Mouse (Mus musculus) frontal cortex, postnatal 10 days (tissue): Measurements from ENCODE around the gene Hist2h4.
"Not testable (repeated sequence)": the region's sequence is repeated elsewhere in the genome, so short reads cannot be mapped to it uniquely, and the experiment has no call there.

Experiments used
- DNase-seq, 2 experiments: peaks; one replicate each; pipeline ENCODE4 v3.0.0; 2022; ENCODE audit warnings: low spot score in 2 of 2, mixed read lengths in 1 of 2

Gene Hist2h4

GRCm38 (mm10) chr3:96269511-96270474, 6.7 kb upstream of the Hist2h4 start, which contains the start of gene Hist2h2bb:
Gene Hist2h2bb (plus strand): TSS chr3:96269752.
- DNase-seq = peak; percentile 91

GRCm38 (mm10) chr3:96268776-96269378, 5.8 kb upstream of the Hist2h4 start:
- DNase-seq = not testable (repeated sequence)

GRCm38 (mm10) chr3:96268051-96268775, 5.1 kb upstream of the Hist2h4 start, which contains the start of gene Hist2h3b:
Gene Hist2h3b (plus strand): TSS chr3:96268654.
- DNase-seq = peak; percentile 60 to 74

GRCm38 (mm10) chr3:96267541-96267940, 4.4 kb upstream of the Hist2h4 start:
- no peak for DNase-seq

DNA sequence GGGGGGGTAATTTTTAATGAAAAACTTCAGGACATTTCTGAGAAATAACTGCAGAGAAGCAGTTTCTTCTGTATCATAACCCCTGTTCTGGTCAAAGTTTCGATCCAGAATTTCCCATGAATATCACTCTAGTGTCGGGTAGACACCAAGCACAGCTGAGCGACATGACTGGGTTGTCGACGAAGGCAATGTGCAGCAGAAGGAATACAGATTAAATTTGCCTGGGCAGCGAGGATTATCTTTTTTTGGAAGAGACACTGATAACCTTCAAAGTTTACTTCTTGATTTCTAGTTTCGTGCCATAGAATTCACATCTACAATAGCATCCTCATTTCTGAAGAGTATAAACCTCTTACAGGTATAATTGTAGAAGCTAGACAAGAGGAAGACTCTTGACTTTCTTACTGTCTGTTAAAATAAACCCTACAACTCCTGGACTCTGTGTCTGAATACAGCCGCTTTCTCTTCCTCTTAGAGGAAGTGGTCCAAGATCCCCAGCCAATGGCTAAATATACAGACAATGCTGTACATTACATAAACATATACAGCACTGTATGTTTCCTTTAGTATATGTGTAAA, 3.1 kb upstream of the Hist2h4 start:
- no peak for DNase-seq

DNA sequence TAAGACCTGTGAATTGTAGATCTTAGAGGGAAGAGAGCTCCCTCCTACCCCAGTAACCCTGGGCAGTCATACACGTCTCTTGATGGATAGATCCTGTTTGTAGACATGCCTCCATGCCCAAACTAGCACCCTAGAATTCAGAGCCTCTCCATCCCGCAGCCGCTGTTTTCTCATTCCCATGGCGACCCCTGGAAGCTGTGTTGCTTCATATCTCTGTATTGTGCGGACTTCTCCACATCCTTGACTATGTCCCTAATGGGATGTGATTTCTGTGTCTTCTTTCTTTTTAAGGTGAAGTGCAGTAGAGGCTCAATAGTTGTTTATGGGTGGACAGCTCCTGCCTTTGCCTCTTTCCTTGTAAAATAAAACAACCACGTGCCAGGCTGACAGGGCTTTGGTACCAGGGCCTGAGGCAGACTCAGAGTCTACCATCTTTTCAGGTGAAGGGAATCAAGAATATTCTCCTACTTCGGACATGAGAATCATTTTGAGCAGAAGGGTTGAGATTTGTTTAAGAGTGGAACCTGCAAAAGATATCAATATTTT, 1.4 kb upstream of the Hist2h4 start:
- DNase-seq = no peak

- peak in 1 of 2 experiments; percentile 32 for DNase-seq
These were observed 670 bp upstream of the Hist2h4 start for GRCm38 (mm10) chr3:96263558-96264403.

- DNase-seq = peak; percentile 70 to 73
These were observed 765 bp downstream of the Hist2h4 start for GRCm38 (mm10) chr3:96262216-96262875.

DNA sequence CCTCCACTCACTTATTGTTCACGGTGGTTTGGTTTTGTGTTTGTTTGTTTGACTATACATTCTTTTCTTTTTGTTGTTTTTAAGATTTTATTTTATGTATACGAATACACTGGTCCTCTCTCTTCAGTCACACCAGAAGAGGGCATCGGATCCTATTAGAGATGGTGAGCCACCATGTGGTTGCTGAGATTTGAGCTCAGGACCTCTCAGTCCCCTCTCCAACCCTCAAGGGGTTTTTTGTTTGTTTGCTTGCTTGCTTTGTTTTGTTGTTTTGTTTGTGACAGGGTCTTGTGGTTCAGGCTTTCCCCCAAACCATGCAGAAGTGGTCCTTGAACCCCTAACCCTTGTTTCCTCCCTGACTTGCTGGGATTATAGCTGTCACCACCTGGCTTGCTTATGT, 1.5 kb downstream of the Hist2h4 start:
- no peak for DNase-seq

- DNase-seq = no peak
These were observed 2.9 kb downstream of the Hist2h4 start for GRCm38 (mm10) chr3:96260220-96260619.

- DNase-seq = no peak
These were observed 5.9 kb downstream of the Hist2h4 start for GRCm38 (mm10) chr3:96257190-96257589.

DNA sequence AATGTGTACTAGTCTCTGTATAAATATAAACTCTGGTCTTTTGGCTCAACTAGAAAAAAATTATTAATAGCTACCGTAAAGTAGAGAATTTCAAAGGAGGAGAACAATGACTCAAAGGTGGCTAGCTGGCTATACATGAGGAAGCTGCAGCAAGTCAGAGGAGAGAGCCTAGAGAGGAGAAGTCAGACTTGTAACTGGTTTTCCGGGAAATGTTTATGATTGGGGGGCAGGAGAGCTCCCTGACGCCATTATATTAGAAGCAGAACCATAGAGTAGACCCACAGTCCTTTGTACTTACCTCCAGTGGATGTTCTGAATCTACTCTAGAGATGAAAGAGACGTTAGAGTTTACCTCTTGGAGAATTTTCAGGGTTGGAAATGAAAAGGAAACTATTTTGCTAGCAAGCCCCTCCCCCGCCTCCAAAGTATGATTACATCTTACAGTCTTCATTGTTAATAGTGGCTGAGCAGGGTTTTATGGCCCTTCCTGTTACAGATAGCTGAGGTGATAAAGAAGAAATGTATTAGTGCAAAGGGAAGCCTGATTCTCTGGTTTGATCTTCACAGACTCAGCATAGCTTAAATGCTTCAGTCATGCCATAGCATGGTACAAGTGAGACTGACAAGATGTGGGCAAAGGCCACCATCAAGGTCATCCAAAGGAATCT, 7.1 kb downstream of the Hist2h4 start:
- DNase-seq = no peak

- no peak for DNase-seq
These were observed 8.3 kb downstream of the Hist2h4 start for GRCm38 (mm10) chr3:96254683-96255355.

GRCm38 (mm10) chr3:96251787-96252186, 11.3 kb downstream of the Hist2h4 start:
- no peak for DNase-seq

- no peak for DNase-seq
These were observed 12.2 kb downstream of the Hist2h4 start for GRCm38 (mm10) chr3:96250890-96251289.

DNA sequence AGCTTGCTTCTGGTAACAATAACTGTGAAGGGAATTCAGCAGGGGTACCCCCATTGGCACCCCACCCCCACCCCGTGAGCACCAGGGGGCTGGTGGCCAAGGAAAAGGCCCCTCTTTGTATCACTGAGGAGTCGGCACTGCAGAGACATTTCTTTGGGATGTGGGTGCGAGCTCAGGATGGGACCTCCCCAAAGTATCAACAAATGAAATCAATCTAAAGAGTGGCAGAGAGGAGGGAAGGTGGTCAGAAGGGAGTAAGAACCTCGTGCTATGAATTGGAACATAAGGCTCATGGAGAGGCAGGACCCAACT, 14.1 kb downstream of the Hist2h4 start:
- no peak for DNase-seq

GRCm38 (mm10) chr3:96248141-96249033, 14.7 kb downstream of the Hist2h4 start:
- no peak for DNase-seq
